Mouse (Mus musculus) CH12.LX (cell line): ENCODE data around the gene Gsdma2. TPM values are rescaled to one million over a fixed set of nuclear protein-coding genes. Genes with fewer than 3 reads are reported as not detected.
A peak's percentile ranks its signal among the peaks of the same experiment; 100 is the strongest.

Experiments
- DNase-seq: peaks from one replicate; pipeline ENCODE4 v3.0.0-alpha.2; 2013; ENCODE audit errors: extremely low read depth
- H3K27ac ChIP-seq: 2 replicates; pipeline ENCODE4 v1.5.1; 2012; ENCODE audit warnings: low read depth, mild to moderate bottlenecking, control low read depth, moderate library complexity; ENCODE audit not compliant: insufficient read depth
- H3K27me3 ChIP-seq: replicated peaks from 2 replicates; pipeline ENCODE3; 2012; ENCODE audit warnings: inconsistent platforms
- H3K36me3 ChIP-seq, 2 experiments: replicated peaks in 1 of 2; 2 replicates each; pipeline versions ENCODE3 to v1.6.1; 2012; ENCODE audit warnings: inconsistent platforms in 1 of 2, low read length in 1 of 2, mild to moderate bottlenecking in 1 of 2, mixed read lengths in 1 of 2, moderate library complexity in 1 of 2; ENCODE audit not compliant: control insufficient read depth in 1 of 2, insufficient read depth in 1 of 2
- H3K4me1 ChIP-seq, 2 experiments: 2 replicates each; pipeline ENCODE4 v1.6.1; 2012; ENCODE audit warnings: inconsistent platforms in 1 of 2, moderate library complexity in 1 of 2; ENCODE audit not compliant: insufficient read depth in 2 of 2, control insufficient read depth in 1 of 2
- H3K4me2 ChIP-seq: 2 replicates; pipeline ENCODE4 v1.6.1; 2012; ENCODE audit warnings: low read depth, mild to moderate bottlenecking, control low read depth; ENCODE audit not compliant: poor library complexity, insufficient read depth, severe bottlenecking
- H3K4me3 ChIP-seq, 3 experiments: fragments of 150-350 bp in 1 of 3; sonication (generic) in 1 of 3; replicated peaks in 1 of 3; 2 replicates each; pipeline versions ENCODE3 to v1.5.1; 2011 to 2012; ENCODE audit warnings: low read depth in 2 of 3, low read length in 2 of 3, mild to moderate bottlenecking in 2 of 3, moderate library complexity in 2 of 3, control low read depth in 1 of 3, improper control_type of control experiment in 1 of 3, inconsistent platforms in 1 of 3, mixed read lengths in 1 of 3; ENCODE audit not compliant: poor library complexity in 1 of 3
- H3K79me2 ChIP-seq: replicated peaks from 2 replicates; pipeline ENCODE4 v1.6.1; 2012; ENCODE audit warnings: mild to moderate bottlenecking, moderate library complexity; ENCODE audit not compliant: control insufficient read depth, poor library complexity, insufficient read depth, severe bottlenecking; ENCODE audit errors: extremely low read depth
- H3K9ac ChIP-seq: 2 replicates; pipeline ENCODE4 v1.6.1; 2012; ENCODE audit warnings: low read depth, mild to moderate bottlenecking, control low read depth, moderate library complexity; ENCODE audit not compliant: insufficient read depth
- H3K9me3 ChIP-seq: replicated peaks from 2 replicates; pipeline ENCODE3; 2012; ENCODE audit warnings: low read length, inconsistent platforms, mixed read lengths
- CHD1 ChIP-seq: IDR thresholded peaks from 2 replicates; pipeline ENCODE4 v1.6.1; 2012; ENCODE audit warnings: low read depth, low read length, improper control_type of control experiment, inconsistent platforms
- CTCF ChIP-seq, 2 experiments: IDR thresholded peaks in 1 of 2; conservative IDR thresholded peaks in 1 of 2; 2 replicates each; pipeline ENCODE4 v1.5.1; 2011 to 2012; ENCODE audit warnings: low read depth in 2 of 2, low read length in 2 of 2, improper control_type of control experiment in 1 of 2, inconsistent platforms in 1 of 2, mild to moderate bottlenecking in 1 of 2, moderate library complexity in 1 of 2
- ELF1 ChIP-seq: IDR thresholded peaks from 2 replicates; pipeline ENCODE4 v1.6.1; 2014; ENCODE audit warnings: low read depth, mild to moderate bottlenecking, inconsistent platforms, low read length, improper control_type of control experiment
- EP300 ChIP-seq: IDR thresholded peaks from 2 replicates; pipeline ENCODE4 v1.6.1; 2011; ENCODE audit warnings: low read length, improper control_type of control experiment
- ETS1 ChIP-seq: conservative IDR thresholded peaks from 2 replicates; pipeline ENCODE4 v1.6.1; 2012; ENCODE audit warnings: low read depth, mild to moderate bottlenecking, inconsistent platforms, low read length, improper control_type of control experiment, moderate library complexity
- GABPA ChIP-seq: IDR thresholded peaks from 2 replicates; pipeline ENCODE4 v1.6.1; 2012; ENCODE audit warnings: low read depth, low read length, improper control_type of control experiment, inconsistent platforms; ENCODE audit not compliant: insufficient replicate concordance
- HCFC1 ChIP-seq: IDR thresholded peaks from 2 replicates; pipeline ENCODE4 v1.6.1; 2012; ENCODE audit warnings: low read depth, mild to moderate bottlenecking, inconsistent platforms, low read length, improper control_type of control experiment
- IRF4 ChIP-seq: IDR thresholded peaks from 2 replicates; pipeline ENCODE4 v1.6.1; 2014; ENCODE audit warnings: low read depth, mild to moderate bottlenecking, inconsistent platforms, low read length, improper control_type of control experiment
- JUN ChIP-seq: IDR thresholded peaks from 2 replicates; pipeline ENCODE4 v1.6.1; 2011; ENCODE audit warnings: low read depth, mild to moderate bottlenecking, low read length, improper control_type of control experiment, moderate library complexity; ENCODE audit not compliant: insufficient read depth
- JUND ChIP-seq: conservative IDR thresholded peaks from 2 replicates; pipeline ENCODE4 v1.6.1; 2011; ENCODE audit warnings: low read depth, low read length, improper control_type of control experiment
- MAZ ChIP-seq: IDR thresholded peaks from 2 replicates; pipeline ENCODE4 v1.6.1; 2012; ENCODE audit warnings: low read depth, mild to moderate bottlenecking, inconsistent platforms, low read length, improper control_type of control experiment, moderate library complexity
- MEF2A ChIP-seq: IDR thresholded peaks from 2 replicates; pipeline ENCODE4 v1.6.1; 2014; ENCODE audit warnings: low read depth, mild to moderate bottlenecking, inconsistent platforms, low read length, improper control_type of control experiment, borderline replicate concordance
- MXI1 ChIP-seq: IDR thresholded peaks from 2 replicates; pipeline ENCODE4 v1.6.1; 2011; ENCODE audit warnings: mild to moderate bottlenecking, low read depth, low read length, improper control_type of control experiment
- NELFE ChIP-seq: IDR thresholded peaks from 2 replicates; pipeline ENCODE4 v1.6.1; 2011; ENCODE audit warnings: low read depth, low read length, improper control_type of control experiment
- NRF1 ChIP-seq: IDR thresholded peaks from 2 replicates; pipeline ENCODE4 v1.6.1; 2014; ENCODE audit warnings: low read depth, mild to moderate bottlenecking, inconsistent platforms, low read length, improper control_type of control experiment, moderate library complexity
- POLR2A ChIP-seq: IDR thresholded peaks from 2 replicates; pipeline ENCODE4 v1.6.1; 2011; ENCODE audit warnings: low read depth, mild to moderate bottlenecking, improper control_type of control experiment, low read length
- SIN3A ChIP-seq: IDR thresholded peaks from 2 replicates; pipeline ENCODE4 v1.6.1; 2012; ENCODE audit warnings: low read length, improper control_type of control experiment, inconsistent platforms
- TCF12 ChIP-seq: IDR thresholded peaks from 2 replicates; pipeline ENCODE4 v1.6.1; 2014; ENCODE audit warnings: low read depth, mild to moderate bottlenecking, inconsistent platforms, low read length, improper control_type of control experiment
- UBTF ChIP-seq: IDR thresholded peaks from 2 replicates; pipeline ENCODE4 v1.6.1; 2012; ENCODE audit warnings: low read depth, mild to moderate bottlenecking, inconsistent platforms, low read length, improper control_type of control experiment, moderate library complexity
- USF1 ChIP-seq: IDR thresholded peaks from 2 replicates; pipeline ENCODE4 v1.6.1; 2014; ENCODE audit warnings: low read depth, mild to moderate bottlenecking, inconsistent platforms, low read length, improper control_type of control experiment
- USF2 ChIP-seq: conservative IDR thresholded peaks from 2 replicates; pipeline ENCODE4 v1.6.1; 2011; ENCODE audit warnings: low read depth, low read length, improper control_type of control experiment
- ZKSCAN1 ChIP-seq: IDR thresholded peaks from 2 replicates; pipeline ENCODE4 v1.6.1; 2012; ENCODE audit warnings: low read depth, inconsistent platforms, low read length, improper control_type of control experiment, borderline replicate concordance
- ZMIZ1 ChIP-seq: IDR thresholded peaks from 2 replicates; pipeline ENCODE4 v1.6.1; 2012; ENCODE audit warnings: low read depth, mild to moderate bottlenecking, inconsistent platforms, low read length, improper control_type of control experiment
- dilution Hi-C: fragments of 300-500 bp; cut with MboI; formaldehyde crosslinking; loops from 2 replicates; pipeline ENCODE4 v1.14.3; 2020; ENCODE audit warnings: low sequenced_read_pairs; ENCODE audit not compliant: extremely low pct_unique_long_range_greater_than_20kb, extremely low pct_ligation_motif_present
- in situ Hi-C: fragments of 300-500 bp; cut with MboI; formaldehyde crosslinking; loops from 3 replicates; pipeline ENCODE4 v1.14.3; 2019; ENCODE audit warnings: low sequenced_read_pairs, low pct_ligation_motif_present, low pct_unique_long_range_greater_than_20kb, mixed read lengths
- polyA plus RNA-seq: library from polyadenylated mRNA; unstranded; fragments of >175 nt; gene quantifications from 2 replicates; pipeline ENCODE4 v1.2.1, GENCODE M21; 2012; ENCODE audit warnings: low read depth; ENCODE audit not compliant: insufficient read length
- total RNA-seq, 2 experiments: library from RNA; depleted of rRNA; stranded (reverse); fragments of 300-350 nt in 1 of 2; fragments of >200 nt in 1 of 2; gene quantifications; 2 replicates each; pipeline ENCODE4 v1.2.3; 2012 to 2014

Gene Gsdma2
- total and polyA plus RNA-seq, 3 experiments: not detected

DNA sequence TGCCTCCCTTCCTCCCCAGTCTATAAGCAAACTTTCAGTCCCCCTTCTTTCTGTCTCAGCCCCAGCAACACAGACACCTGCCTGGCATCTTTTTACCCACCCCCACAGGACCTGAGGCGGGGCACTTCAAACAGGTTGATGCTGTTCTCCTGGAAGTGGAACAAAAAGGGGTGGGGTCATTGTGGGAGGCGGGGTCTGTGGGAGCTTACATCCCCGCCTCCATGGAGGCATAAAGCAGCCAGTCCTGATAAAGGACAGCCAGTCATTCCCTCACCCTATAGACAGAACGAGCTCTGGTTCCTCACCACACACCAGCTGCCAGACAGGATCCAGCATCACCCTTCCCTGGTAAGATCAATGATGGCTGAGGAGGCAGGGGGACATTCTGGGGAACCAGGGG lies 17.5 kb downstream of the Gsdma2 start, which contains the start of gene Gsdma:
Gene Gsdma (plus strand): TSS at position 261 of the 400 bp plus-strand sequence.
- no peak for DNase-seq
- TF ChIP-seq GABPA: no peak
- TF ChIP-seq ZMIZ1: no peak
- no peak for TF ChIP-seq NRF1
- no peak for TF ChIP-seq CHD1
- TF ChIP-seq IRF4: no peak
- no peak for TF ChIP-seq MEF2A
- TF ChIP-seq JUND: no peak
- TF ChIP-seq MXI1: no peak
- TF ChIP-seq ETS1: no peak
- H3K9ac ChIP-seq: no peak within 1 kb of the TSS
- no peak within 1 kb of the TSS for H3K27ac ChIP-seq
- H3K4me1 ChIP-seq: peaks cover 4 to 11% of the 10 kb centered on the region in 2 experiments; a peak in 3 of 4 replicates
- no peaks in the 10 kb centered on the region for H3K9me3 ChIP-seq
- no peaks in the 10 kb centered on the region for H3K79me2 ChIP-seq
- peaks cover 70% of the 10 kb centered on the region for H3K27me3 ChIP-seq
- no peaks in the 10 kb centered on the region for H3K36me3 ChIP-seq
- dilution Hi-C loops (no loop called here), in situ Hi-C loops (loop anchor here (5.0 kb wide), 1 partner anchor 197 kb away; no protein-coding TSS in a partner anchor)
- no peak within 1 kb of the TSS for H3K4me3 ChIP-seq
- H3K4me2 ChIP-seq: no peak within 1 kb of the TSS

DNA sequence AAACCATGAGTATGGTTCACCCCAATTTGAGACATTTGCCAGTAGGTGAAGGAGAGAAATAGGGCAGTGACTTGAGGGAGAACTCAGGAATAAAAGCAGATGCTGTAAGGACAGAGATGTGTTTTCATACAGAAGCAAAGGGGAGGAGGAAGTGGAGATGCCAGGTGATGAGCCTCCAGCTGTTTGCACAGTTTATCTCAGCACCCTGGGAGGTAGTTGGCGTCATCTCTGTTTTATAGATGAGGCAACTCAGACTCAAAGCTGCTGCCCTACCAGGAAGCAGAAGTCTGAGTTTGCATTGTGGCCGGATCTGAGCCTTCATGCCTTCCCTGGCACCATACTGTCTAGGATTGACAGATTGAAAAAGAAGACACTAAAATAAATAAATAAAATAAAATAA lies 22.4 kb downstream of the Gsdma2 start:
- TF ChIP-seq ETS1 (peak; percentile 48), ZMIZ1 (no peak)
- H3K4me1 ChIP-seq: peaks cover 6 to 27% of the 10 kb centered on the region in 2 experiments; a peak in 3 of 4 replicates
- DNase-seq: peak; percentile 35
- H3K27ac ChIP-seq: no peak overlapping the region
- dilution Hi-C loops (no loop called here), in situ Hi-C loops (no loop called here)
- H3K27me3 ChIP-seq: peaks cover 61% of the 10 kb centered on the region
- no peak overlapping the region for H3K4me3 ChIP-seq
- no peak overlapping the region for H3K4me2 ChIP-seq
- H3K9ac ChIP-seq: no peak overlapping the region
- no peaks in the 10 kb centered on the region for H3K36me3 ChIP-seq
- H3K79me2 ChIP-seq: no peaks in the 10 kb centered on the region
- no peaks in the 10 kb centered on the region for H3K9me3 ChIP-seq

DNA sequence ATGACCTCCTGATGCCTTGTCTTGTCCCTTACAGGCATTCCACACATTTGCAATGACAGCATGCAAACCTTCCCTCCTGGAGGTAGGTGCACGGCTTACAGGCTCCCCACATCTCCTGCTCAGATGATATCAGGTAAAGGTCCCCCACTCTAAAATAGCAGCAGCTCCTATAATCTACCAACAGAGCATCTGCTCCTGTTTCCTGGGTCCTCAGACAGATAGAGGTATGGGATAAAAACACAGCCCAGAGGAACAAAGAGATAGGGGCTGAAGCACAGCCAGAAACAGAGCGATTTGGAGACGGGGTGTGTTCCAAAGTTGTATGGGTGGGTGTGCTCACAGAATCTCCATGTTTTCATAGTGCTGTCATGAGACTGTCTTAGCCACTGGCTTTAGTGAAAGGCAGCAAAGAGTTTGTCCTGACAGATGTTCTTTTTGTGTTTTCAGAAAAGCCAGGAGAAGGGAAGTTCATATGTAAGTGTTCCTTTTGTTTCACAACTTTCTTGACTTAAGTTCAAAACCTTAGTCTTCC lies 24.8 kb downstream of the Gsdma2 start:
- no peak overlapping the region for H3K9ac ChIP-seq
- no peak overlapping the region for H3K4me3 ChIP-seq
- no peaks in the 10 kb centered on the region for H3K79me2 ChIP-seq
- H3K4me1 ChIP-seq: peaks cover 9 to 37% of the 10 kb centered on the region in 2 experiments; a peak in 3 of 4 replicates
- TF ChIP-seq SIN3A (no peak), EP300 (no peak), CTCF (conservative IDR thresholded peaks at IDR 0.05 in 1 of 2, IDR thresholded peaks at IDR 0.05 in 1 of 2; ENCODE audit: low read depth in 2 of 2, low read length in 2 of 2) (no peak), UBTF (no peak), USF2 (no peak), JUN (no peak), ZKSCAN1 (no peak), USF1 (no peak), POLR2A (no peak), HCFC1 (no peak), MAZ (no peak), ETS1 (no peak), ELF1 (no peak), TCF12 (no peak), NELFE (no peak), CHD1 (no peak), GABPA (no peak)
- TF ChIP-seq, all 38 proteins: peak for 0
- in situ Hi-C loops (loop anchor here (10.0 kb wide), 1 partner anchor 67 kb away; no protein-coding TSS in a partner anchor), dilution Hi-C loops (no loop called here)
- no peak overlapping the region for H3K27ac ChIP-seq
- H3K36me3 ChIP-seq: no peaks in the 10 kb centered on the region
- H3K9me3 ChIP-seq: no peaks in the 10 kb centered on the region
- DNase-seq: no peak
- no peak overlapping the region for H3K4me2 ChIP-seq
- peaks cover 50% of the 10 kb centered on the region for H3K27me3 ChIP-seq
